Mouse (Mus musculus) brain, adult 2 months (tissue): ENCODE measurements around the gene Olfr1555-ps1.
A peak's percentile ranks its signal among the peaks of the same experiment; 100 is the strongest.
"Not testable (repeated sequence)": the region's sequence is repeated elsewhere in the genome, so short reads cannot be mapped to it uniquely, and the experiment has no call there.

Experiments
- DNase-seq: peaks from one replicate; pipeline ENCODE4 v3.0.0; 2011; ENCODE audit warnings: low read depth, low spot score

Olfr1555-ps1 gene

DNA sequence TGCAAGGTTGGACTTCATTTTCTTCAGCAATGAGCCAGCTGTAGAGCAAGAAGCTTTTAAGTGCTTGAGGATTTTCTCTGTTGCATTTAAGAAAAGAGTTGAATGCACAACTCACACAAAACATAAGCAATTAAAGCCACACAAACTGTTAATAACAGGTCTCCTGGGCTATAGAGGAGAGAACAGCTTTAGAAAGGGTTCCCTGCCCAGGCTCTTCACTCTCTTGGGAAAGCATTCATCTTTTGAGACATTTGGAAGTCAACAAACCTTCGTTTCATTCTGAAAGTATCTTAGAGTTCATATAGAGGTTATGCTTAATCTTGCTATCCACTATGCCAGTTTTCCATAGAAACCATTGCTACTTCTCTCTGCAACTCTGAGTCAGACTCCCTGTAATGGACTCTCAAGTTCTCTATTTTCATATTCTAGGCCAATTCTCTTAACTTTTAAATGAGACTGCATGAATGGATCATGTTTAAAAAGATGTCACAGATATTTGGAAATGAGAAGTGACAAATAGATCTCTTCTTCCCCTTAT is at the start of gene Olfr1555-ps1:
Gene Olfr1555-ps1 (minus strand): TSS at position 51 of the 538 bp plus-strand sequence.
- DNase-seq: not testable (repeated sequence)

DNA sequence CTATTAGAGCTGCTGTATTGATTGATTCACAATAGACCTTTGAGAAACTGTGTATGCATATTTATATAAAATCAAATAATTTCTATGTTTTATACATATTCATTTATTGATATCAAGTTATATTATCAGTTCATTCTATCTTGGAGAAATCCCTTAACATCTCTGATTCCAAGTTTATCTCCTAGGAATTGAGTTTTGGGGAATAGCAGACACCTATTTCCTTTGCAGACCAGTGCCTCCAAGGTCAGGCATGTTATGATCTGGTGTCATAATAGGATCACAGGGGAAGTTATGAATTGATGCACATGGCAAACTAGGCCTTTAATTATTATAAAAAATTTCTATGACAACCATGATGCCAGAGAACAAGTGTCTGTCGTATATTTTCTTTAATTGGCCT is 30.4 kb upstream of the Olfr1555-ps1 start, which contains the start of gene Olfr1431:
Gene Olfr1431 (plus strand): TSS at position 301 of the 400 bp plus-strand sequence.
- DNase-seq: no peak

DNA sequence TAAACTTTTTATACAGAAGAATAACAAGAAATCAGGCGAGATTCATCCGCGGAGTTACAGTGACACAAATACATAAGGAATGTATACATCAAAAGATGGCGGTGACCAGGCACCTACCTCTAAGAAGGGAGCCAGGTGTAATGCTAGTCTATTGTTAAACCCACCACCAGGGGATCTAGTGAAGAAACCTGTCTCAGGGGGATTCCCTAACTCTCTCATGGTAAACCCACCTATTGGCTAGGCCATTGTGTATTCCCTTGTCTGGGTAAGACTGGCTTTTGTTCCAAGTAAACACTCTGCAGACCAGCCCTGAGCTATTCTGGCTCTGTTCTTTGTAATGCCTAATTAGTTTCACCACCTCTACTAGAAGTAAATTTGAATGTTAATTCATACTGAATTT is 29.2 kb upstream of the Olfr1555-ps1 start:
- DNase-seq: not testable (repeated sequence)

DNA sequence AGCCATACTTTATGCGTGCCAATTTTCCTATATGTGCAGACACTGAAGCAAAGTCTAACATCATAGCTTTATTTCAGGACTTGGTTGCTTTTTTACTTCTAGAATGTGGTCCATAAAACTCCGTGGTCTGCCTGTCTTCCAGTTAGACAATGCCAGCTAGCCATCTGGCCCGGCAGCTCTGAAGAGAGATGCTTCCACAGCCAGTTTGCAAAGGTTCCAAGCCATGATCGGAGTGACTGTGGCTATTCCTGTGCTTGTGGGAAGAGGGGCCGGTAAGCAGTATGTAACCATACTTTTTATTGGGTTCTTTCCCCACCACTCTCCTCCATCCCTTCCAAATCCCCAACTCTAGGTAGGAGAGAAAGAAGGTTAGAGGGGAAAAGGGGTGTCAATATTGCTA is 5.5 kb upstream of the Olfr1555-ps1 start:
- DNase-seq: not testable (repeated sequence)

DNA sequence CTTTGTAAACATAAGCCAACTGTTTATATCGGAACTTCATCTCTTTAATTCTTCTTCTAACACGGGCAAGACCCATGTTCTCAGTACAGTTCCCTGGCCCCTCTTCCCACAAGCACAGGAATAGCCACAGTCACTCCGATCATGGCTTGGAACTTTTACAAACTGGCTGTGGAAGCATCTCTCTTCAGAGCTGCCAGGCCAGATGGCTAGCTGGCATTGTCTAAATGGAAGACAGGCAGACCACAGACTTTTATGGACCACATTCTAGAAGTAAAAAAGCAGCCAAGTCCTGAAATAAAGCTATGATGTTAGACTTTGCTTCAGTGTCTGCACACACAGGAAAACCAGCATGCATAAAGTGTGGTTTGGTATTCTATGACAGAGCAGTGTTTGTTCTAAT is 24.5 kb downstream of the Olfr1555-ps1 start:
- peak; percentile 73 for DNase-seq

DNA sequence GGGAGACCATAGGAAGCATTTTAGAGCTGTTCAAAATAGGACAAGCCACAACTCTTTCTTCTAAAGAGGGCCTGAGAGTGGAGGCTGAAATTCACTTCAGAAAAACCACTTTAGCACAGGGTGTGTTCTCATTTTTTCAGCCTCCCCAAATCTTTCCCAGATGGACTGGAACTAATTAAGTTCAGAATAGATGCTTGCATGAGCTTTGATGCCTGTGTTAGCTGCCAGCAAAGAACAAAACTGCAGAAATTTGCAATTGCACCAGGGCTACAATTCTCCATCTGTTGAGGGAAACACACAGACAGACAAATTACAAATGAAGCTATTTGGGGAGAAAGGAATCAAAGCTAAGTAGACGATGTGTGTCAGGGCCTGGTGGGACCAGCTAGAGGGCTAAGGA is 26.6 kb downstream of the Olfr1555-ps1 start:
- DNase-seq: peak; percentile 89

DNA sequence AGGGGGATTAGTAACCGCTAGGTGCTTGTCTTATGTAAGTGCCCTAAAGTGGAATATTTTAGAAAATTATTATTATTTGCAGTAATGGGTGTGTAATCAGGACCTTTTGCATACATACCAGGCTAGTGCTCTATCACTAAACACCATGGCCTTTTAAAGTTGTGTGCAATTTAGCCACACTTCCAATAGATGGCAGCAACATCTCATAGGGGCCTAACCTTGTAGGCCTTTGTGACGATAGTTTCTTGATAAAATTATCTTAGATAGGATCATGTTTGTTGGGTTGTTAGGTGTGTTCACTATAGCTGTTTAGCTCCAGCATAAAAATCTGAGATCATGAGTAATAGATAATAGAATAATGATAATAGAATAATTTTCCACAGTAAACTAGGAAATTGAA is 35.6 kb downstream of the Olfr1555-ps1 start:
- DNase-seq: peak; percentile 56

DNA sequence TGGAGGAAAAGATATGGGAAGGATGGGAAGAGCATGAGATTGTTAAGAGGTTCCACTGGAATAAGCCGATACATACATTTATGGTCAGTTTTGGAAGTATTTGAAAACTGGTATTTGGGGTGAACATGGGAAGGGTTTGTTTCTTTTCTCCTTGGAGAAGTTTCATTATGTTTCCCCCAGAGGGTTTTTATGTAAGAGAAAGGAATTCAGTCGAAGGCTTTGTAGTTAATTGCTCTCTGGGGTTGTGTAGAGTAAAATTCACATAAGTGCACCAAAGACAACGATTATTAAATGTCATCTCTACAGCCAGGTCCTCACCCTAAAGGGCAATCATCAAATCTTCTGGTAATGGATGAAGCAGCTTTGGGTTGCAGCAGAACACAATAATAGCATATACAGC is 46.8 kb downstream of the Olfr1555-ps1 start, which contains the start of gene Olfr76:
Gene Olfr76 (minus strand): TSS at position 101 of the 400 bp plus-strand sequence.
- DNase-seq: no peak

DNA sequence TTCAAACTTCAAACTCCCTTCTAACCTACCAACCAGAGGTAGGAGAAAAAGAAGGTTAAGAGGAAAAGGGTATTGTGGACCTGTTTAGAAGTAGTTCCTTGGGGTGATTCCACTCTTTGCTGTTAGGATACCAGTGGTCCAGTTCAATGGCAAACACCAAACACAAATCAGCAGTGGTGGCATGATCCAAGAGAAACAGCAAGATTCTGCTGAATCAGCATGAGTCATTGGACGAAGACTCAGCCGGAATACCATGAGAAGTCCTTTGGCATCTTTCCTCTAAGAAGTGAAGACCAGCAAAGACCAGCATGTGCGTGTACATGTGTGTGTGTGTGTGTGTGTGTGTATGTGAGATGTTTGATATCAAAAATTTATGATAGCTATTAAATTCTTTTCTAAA is 53.4 kb downstream of the Olfr1555-ps1 start:
- DNase-seq: no peak

DNA sequence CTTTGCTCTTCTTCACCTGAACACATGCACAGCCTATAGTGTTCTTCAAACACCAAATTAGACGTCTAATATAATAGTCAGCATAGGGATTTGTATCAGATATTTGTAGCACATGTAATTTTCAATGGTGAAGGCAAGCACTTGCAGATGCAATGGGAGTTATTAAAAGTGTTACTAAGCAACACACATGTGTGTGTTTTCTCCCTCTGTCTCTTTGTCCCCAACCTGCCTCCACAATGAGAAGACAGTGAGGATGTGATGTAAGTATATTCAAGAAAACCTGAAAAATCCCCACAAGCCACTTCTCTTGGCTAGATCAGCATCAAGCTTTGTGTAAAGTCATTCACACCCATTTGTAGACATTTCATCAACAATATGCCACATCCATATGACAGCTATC is 54.1 kb downstream of the Olfr1555-ps1 start, which contains the start of gene Olfr1428:
Gene Olfr1428 (minus strand): TSS at position 101 of the 400 bp plus-strand sequence.
- DNase-seq: no peak
